Mouse (Mus musculus): ENCODE measurements around the gene Fbxo5. TPM values are rescaled to one million over a fixed set of nuclear protein-coding genes. Genes with fewer than 3 reads are reported as not detected.
A peak's percentile ranks its signal among the peaks of the same experiment; 100 is the strongest.

The Fbxo5 gene
- polyA plus RNA-seq, 1 experiment from 2014 or later, result 94.5 TPM

GRCm38 (mm10) chr10:5802866-5803265 lies 2.5 kb downstream of the Fbxo5 start:
- Histone ChIP-seq H3K4me3 (ENCODE audit: low read depth, low read length) (peak overlapping the region; percentile 80), H3K9ac (ENCODE audit: low read length) (peak overlapping the region; percentile 57), H3K9me3 (ENCODE audit: control insufficient read depth, low read length) (no peaks in the 10 kb centered on the region), H3K4me2 (peak overlapping the region; percentile 68), H3K4me1 (ENCODE audit: control insufficient read depth, insufficient read depth, low read length) (peaks cover 22% of the 10 kb centered on the region), H3K27ac (ENCODE audit: low read depth, low read length) (no peak overlapping the region), H3K36me3 (ENCODE audit: control insufficient read depth, insufficient read depth, low read length) (peaks cover 15% of the 10 kb centered on the region), H3K27me3 (ENCODE audit: control insufficient read depth, insufficient read depth, low read length) (no peaks in the 10 kb centered on the region)
- DNase-seq (ENCODE audit: low spot score, missing footprints) (no peak), ATAC-seq (ENCODE audit: low FRiP score) (no peak)
- WGBS, result 37% methylated on average over 6 of the region's 6 CpGs

GRCm38 (mm10) chr10:5800490-5800889 lies 4.9 kb downstream of the Fbxo5 start:
- Histone ChIP-seq H3K4me3 (ENCODE audit: low read depth, low read length) (no peak overlapping the region), H3K27me3 (ENCODE audit: control insufficient read depth, insufficient read depth, low read length) (no peaks in the 10 kb centered on the region), H3K9ac (ENCODE audit: low read length) (no peak overlapping the region), H3K4me2 (no peak overlapping the region), H3K27ac (ENCODE audit: low read depth, low read length) (no peak overlapping the region), H3K36me3 (ENCODE audit: control insufficient read depth, insufficient read depth, low read length) (peaks cover 15% of the 10 kb centered on the region), H3K9me3 (ENCODE audit: control insufficient read depth, low read length) (no peaks in the 10 kb centered on the region), H3K4me1 (ENCODE audit: control insufficient read depth, insufficient read depth, low read length) (peaks cover 18% of the 10 kb centered on the region)
- ATAC-seq (ENCODE audit: low FRiP score), result no peak
- DNase-seq (ENCODE audit: low spot score, missing footprints), result no peak
- 91% methylated on average over 1 of the region's 1 CpGs for WGBS

GRCm38 (mm10) chr10:5798069-5798468 lies 7.3 kb downstream of the Fbxo5 start:
- Histone ChIP-seq H3K4me1 (ENCODE audit: control insufficient read depth, insufficient read depth, low read length) (peaks cover 10% of the 10 kb centered on the region; the same call in 1 of the 2 replicates), H3K27me3 (ENCODE audit: control insufficient read depth, insufficient read depth, low read length) (no peaks in the 10 kb centered on the region), H3K36me3 (ENCODE audit: control insufficient read depth, insufficient read depth, low read length) (peaks cover 15% of the 10 kb centered on the region), H3K4me3 (ENCODE audit: low read depth, low read length) (no peak overlapping the region), H3K27ac (ENCODE audit: low read depth, low read length) (no peak overlapping the region), H3K9me3 (ENCODE audit: control insufficient read depth, low read length) (no peaks in the 10 kb centered on the region), H3K9ac (ENCODE audit: low read length) (no peak overlapping the region), H3K4me2 (no peak overlapping the region)
- 81% methylated on average over 4 of the region's 4 CpGs for WGBS
- ATAC-seq (ENCODE audit: low FRiP score), result peak; percentile 31; the same call in 1 of the 2 replicates
- no peak for DNase-seq (ENCODE audit: low spot score, missing footprints)

DNA sequence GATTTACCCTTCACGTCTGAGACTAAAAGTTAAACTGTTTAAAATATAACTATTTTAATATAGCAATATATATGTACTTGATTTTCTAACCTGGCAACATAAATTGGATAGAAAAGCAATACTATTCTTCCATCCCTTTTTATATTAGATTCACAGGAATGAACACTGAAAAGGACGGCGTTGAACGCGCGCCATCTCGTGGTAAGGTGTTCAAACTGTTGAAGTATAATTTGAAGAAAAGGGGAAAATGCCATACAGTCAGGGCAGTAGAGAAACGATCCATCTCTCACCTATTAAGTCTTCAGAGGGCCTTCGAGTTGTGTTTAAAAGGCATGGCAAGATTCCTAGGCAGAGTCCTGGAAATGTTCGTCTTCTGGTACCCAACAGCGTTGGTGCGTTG lies 14.7 kb downstream of the Fbxo5 start:
- Histone ChIP-seq H3K27me3 (ENCODE audit: control insufficient read depth, insufficient read depth, low read length) (no peaks in the 10 kb centered on the region), H3K27ac (ENCODE audit: low read depth, low read length) (no peak overlapping the region), H3K9me3 (ENCODE audit: control insufficient read depth, low read length) (no peaks in the 10 kb centered on the region), H3K4me1 (ENCODE audit: control insufficient read depth, insufficient read depth, low read length) (no peaks in the 10 kb centered on the region), H3K4me2 (no peak overlapping the region), H3K9ac (ENCODE audit: low read length) (no peak overlapping the region), H3K36me3 (ENCODE audit: control insufficient read depth, insufficient read depth, low read length) (no peaks in the 10 kb centered on the region), H3K4me3 (ENCODE audit: low read depth, low read length) (no peak overlapping the region)
- DNase-seq (ENCODE audit: low spot score, missing footprints) (peak; percentile 89), ATAC-seq (ENCODE audit: low FRiP score) (no peak)
- WGBS, result 24% methylated on average over 12 of the region's 12 CpGs

GRCm38 (mm10) chr10:5786923-5787322 lies 18.5 kb downstream of the Fbxo5 start:
- Histone ChIP-seq H3K4me2 (no peak overlapping the region), H3K4me1 (ENCODE audit: control insufficient read depth, insufficient read depth, low read length) (no peaks in the 10 kb centered on the region)
- 26% methylated on average over 4 of the region's 4 CpGs for WGBS

More at GRCm38 (mm10) chr10:5786923-5787322, 18.5 kb downstream of the Fbxo5 start:
- no peak overlapping the region for H3K9ac ChIP-seq (ENCODE audit: low read length)
- no peak overlapping the region for H3K4me3 ChIP-seq (ENCODE audit: low read depth, low read length)
- DNase-seq (ENCODE audit: low spot score, missing footprints) (no peak), ATAC-seq (ENCODE audit: low FRiP score) (peak; percentile 50; the same call in 1 of the 2 replicates)
- H3K9me3 ChIP-seq (ENCODE audit: control insufficient read depth, low read length), result no peaks in the 10 kb centered on the region
- H3K36me3 ChIP-seq (ENCODE audit: control insufficient read depth, insufficient read depth, low read length), result no peaks in the 10 kb centered on the region
- H3K27ac ChIP-seq (ENCODE audit: low read depth, low read length), result no peak overlapping the region
- H3K27me3 ChIP-seq (ENCODE audit: control insufficient read depth, insufficient read depth, low read length), result no peaks in the 10 kb centered on the region

Other genes starting within 250 kb of the Fbxo5 start
- 2.1 and 2.2 TPM in 2 replicates for gene Myct1, start 211.8 kb downstream of the Fbxo5 start, polyA plus RNA-seq (2014; fragmentation: Nextera tagmentation; extraction: Ambion mirVana)
- gene Vip, start 166.4 kb downstream of the Fbxo5 start, polyA plus RNA-seq (2014; fragmentation: Nextera tagmentation; extraction: Ambion mirVana), result 0.45 and 0.65 TPM in 2 replicates
- 16.2 and 17.0 TPM in 2 replicates for gene Mtrf1l, start 18.3 kb upstream of the Fbxo5 start, polyA plus RNA-seq (2014; fragmentation: Nextera tagmentation; extraction: Ambion mirVana)
- 2.6 and 3.0 TPM in 2 replicates for gene Rgs17, start 116.8 kb upstream of the Fbxo5 start, polyA plus RNA-seq (2014; fragmentation: Nextera tagmentation; extraction: Ambion mirVana)